Mouse (Mus musculus): ENCODE measurements at regions not wholly inside any gene's neighbourhood (a gene's known extent, or its start where the extent isn't known, plus 50 kb on each side); places are given as distances from the start of the nearest gene placed in this dataset.

- DNase-seq (ENCODE audit: low spot score) (peak; percentile 71), ATAC-seq (ENCODE audit: low read depth) (peak; percentile 92; the same call in 1 of the 2 replicates)
- Histone ChIP-seq H3K9ac (ENCODE audit: low read depth, low read length) (no peak overlapping the region), H3K4me2 (ENCODE audit: low read depth, low read length) (no peak overlapping the region), H3K4me3 (ENCODE audit: low read depth, low read length) (no peak overlapping the region), H3K4me1 (ENCODE audit: control insufficient read depth, insufficient read depth, low read length) (peaks cover 7% of the 10 kb centered on the region; the same call in 1 of the 2 replicates), H3K27ac (replicated peaks; ENCODE audit: low read depth, low read length) (no peak overlapping the region), H3K27me3 (replicated peaks; ENCODE audit: control insufficient read depth, insufficient read depth, low read length) (no peaks in the 10 kb centered on the region), H3K9me3 (ENCODE audit: control insufficient read depth, low read length) (0 out of 2 replicates have a peak, but pooled peaks cover 3% of the 10 kb centered on the region), H3K36me3 (ENCODE audit: control insufficient read depth, insufficient read depth, low read length) (no peaks in the 10 kb centered on the region)
- 18% methylated on average over 7 of the region's 7 CpGs for WGBS
Observed at GRCm38 (mm10) chr9:31971801-31972628, 58.8 kb upstream of the Barx2 start.

GRCm38 (mm10) chr9:31972629-31972993, 59.3 kb upstream of the Barx2 start:
- no peaks in the 10 kb centered on the region for H3K27me3 ChIP-seq (replicated peaks; ENCODE audit: control insufficient read depth, insufficient read depth, low read length)
- 55% methylated on average over 6 of the region's 6 CpGs for WGBS
- H3K9ac ChIP-seq (ENCODE audit: low read depth, low read length): no peak overlapping the region
- H3K36me3 ChIP-seq (ENCODE audit: control insufficient read depth, insufficient read depth, low read length): no peaks in the 10 kb centered on the region
- H3K4me3 ChIP-seq (ENCODE audit: low read depth, low read length): no peak overlapping the region
- no peak overlapping the region for H3K27ac ChIP-seq (replicated peaks; ENCODE audit: low read depth, low read length)
- DNase-seq (ENCODE audit: low spot score): no peak
- ATAC-seq (ENCODE audit: low read depth): 0 out of 2 replicates have a peak, but pooled peaks have one; percentile 9
- H3K4me1 ChIP-seq (ENCODE audit: control insufficient read depth, insufficient read depth, low read length): peaks cover 7% of the 10 kb centered on the region; the same call in 1 of the 2 replicates
- H3K9me3 ChIP-seq (ENCODE audit: control insufficient read depth, low read length): 0 out of 2 replicates have a peak, but pooled peaks cover 7% of the 10 kb centered on the region
- H3K4me2 ChIP-seq (ENCODE audit: low read depth, low read length): no peak overlapping the region

DNA sequence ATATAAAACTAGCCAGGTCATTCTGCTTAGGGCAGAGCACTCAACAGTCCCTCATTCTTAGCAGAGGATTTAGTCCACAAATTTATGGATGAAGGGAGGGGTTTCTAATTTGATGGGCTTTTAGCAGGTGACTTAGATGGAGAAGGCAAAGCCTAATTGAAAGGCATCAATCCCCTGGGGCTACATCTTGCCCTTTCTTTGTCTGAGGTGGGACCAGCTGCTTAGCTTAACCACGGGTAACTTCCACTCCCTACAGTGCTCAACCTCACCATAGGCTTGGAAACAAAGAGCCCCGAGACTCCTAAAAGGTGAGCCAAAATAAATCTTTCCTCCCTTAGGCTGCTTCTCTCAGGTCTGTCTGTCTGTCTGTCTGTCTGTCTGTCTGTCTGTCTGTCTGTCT, 62.9 kb upstream of the Barx2 start:
- ATAC-seq (ENCODE audit: low read depth) (no peak), DNase-seq (ENCODE audit: low spot score) (no peak)
- H3K9ac ChIP-seq (ENCODE audit: low read depth, low read length): no peak overlapping the region
- no peaks in the 10 kb centered on the region for H3K27me3 ChIP-seq (replicated peaks; ENCODE audit: control insufficient read depth, insufficient read depth, low read length)
- H3K4me3 ChIP-seq (ENCODE audit: low read depth, low read length): no peak overlapping the region
- 40% methylated on average over 2 of the region's 2 CpGs for WGBS
- H3K9me3 ChIP-seq (ENCODE audit: control insufficient read depth, low read length): peaks cover 17% of the 10 kb centered on the region
- H3K36me3 ChIP-seq (ENCODE audit: control insufficient read depth, insufficient read depth, low read length): no peaks in the 10 kb centered on the region
- peaks cover 7% of the 10 kb centered on the region; the same call in 1 of the 2 replicates for H3K4me1 ChIP-seq (ENCODE audit: control insufficient read depth, insufficient read depth, low read length)
- H3K27ac ChIP-seq (replicated peaks; ENCODE audit: low read depth, low read length): no peak overlapping the region
- no peak overlapping the region for H3K4me2 ChIP-seq (ENCODE audit: low read depth, low read length)

DNA sequence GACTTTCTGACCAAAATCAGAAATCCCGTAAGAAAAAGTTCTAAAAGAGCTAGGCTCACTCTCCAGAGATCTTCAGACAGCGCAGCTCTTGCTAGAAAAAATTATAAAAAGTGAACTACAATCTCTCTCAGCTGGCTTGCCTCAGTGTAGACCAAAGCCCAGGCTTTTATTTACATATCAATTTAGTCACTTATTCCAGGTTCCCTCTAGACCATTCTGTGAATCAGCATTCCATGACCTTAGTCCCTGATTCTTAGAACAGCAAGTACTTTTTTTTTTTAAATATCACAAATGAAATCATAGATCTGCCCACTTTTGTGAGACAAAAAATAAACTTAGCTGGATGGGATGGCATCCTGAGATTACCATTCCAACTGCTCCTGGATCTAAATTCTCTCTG, 64.8 kb upstream of the Barx2 start:
- H3K4me2 ChIP-seq (ENCODE audit: low read depth, low read length): no peak overlapping the region
- no peak for DNase-seq (ENCODE audit: low spot score)
- 60% methylated on average over 2 of the region's 2 CpGs for WGBS

GRCm38 (mm10) chr9:31979211-31979610, 65.9 kb upstream of the Barx2 start:
- peaks cover 4% of the 10 kb centered on the region; the same call in 1 of the 2 replicates for H3K4me1 ChIP-seq (ENCODE audit: control insufficient read depth, insufficient read depth, low read length)
- H3K27me3 ChIP-seq (replicated peaks; ENCODE audit: control insufficient read depth, insufficient read depth, low read length): no peaks in the 10 kb centered on the region
- H3K4me2 ChIP-seq (ENCODE audit: low read depth, low read length): no peak overlapping the region
- no peak overlapping the region for H3K4me3 ChIP-seq (ENCODE audit: low read depth, low read length)
- 85% methylated on average over 3 of the region's 3 CpGs for WGBS
- H3K27ac ChIP-seq (replicated peaks; ENCODE audit: low read depth, low read length): no peak overlapping the region
- H3K9ac ChIP-seq (ENCODE audit: low read depth, low read length): no peak overlapping the region
- H3K9me3 ChIP-seq (ENCODE audit: control insufficient read depth, low read length): peaks cover 17% of the 10 kb centered on the region
- ATAC-seq (ENCODE audit: low read depth): no peak
- no peak for DNase-seq (ENCODE audit: low spot score)
- H3K36me3 ChIP-seq (ENCODE audit: control insufficient read depth, insufficient read depth, low read length): no peaks in the 10 kb centered on the region

More for the DNA sequence above, 64.8 kb upstream of the Barx2 start:
- H3K4me3 ChIP-seq (ENCODE audit: low read depth, low read length): no peak overlapping the region
- H3K27me3 ChIP-seq (replicated peaks; ENCODE audit: control insufficient read depth, insufficient read depth, low read length): no peaks in the 10 kb centered on the region
- H3K9ac ChIP-seq (ENCODE audit: low read depth, low read length): no peak overlapping the region
- ATAC-seq (ENCODE audit: low read depth): no peak
- no peaks in the 10 kb centered on the region for H3K36me3 ChIP-seq (ENCODE audit: control insufficient read depth, insufficient read depth, low read length)
- H3K27ac ChIP-seq (replicated peaks; ENCODE audit: low read depth, low read length): no peak overlapping the region
- peaks cover 17% of the 10 kb centered on the region for H3K9me3 ChIP-seq (ENCODE audit: control insufficient read depth, low read length)
- no peaks in the 10 kb centered on the region for H3K4me1 ChIP-seq (ENCODE audit: control insufficient read depth, insufficient read depth, low read length)

DNA sequence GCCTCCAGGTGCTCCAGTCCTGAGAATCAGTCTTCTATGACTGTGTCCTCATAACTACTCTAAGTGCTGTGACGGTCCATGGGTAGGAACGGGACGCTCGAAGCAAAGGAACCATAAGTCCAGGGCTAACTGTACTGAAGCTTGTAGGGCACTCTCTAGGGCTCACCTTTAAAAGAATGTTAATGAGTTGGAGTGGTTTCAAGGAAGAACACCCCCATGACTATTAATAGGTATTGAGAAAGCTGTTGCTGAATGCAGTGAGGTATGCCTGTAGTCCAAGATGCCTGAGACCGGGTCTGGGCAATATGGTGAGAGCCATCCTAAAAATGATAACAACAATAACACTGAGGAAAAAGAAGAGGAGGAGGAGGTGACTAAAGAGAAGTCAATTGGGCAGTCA, 67.2 kb upstream of the Barx2 start:
- Histone ChIP-seq H3K4me2 (ENCODE audit: low read depth, low read length) (no peak overlapping the region), H3K36me3 (ENCODE audit: control insufficient read depth, insufficient read depth, low read length) (no peaks in the 10 kb centered on the region), H3K4me1 (ENCODE audit: control insufficient read depth, insufficient read depth, low read length) (peaks cover 10% of the 10 kb centered on the region), H3K27ac (replicated peaks; ENCODE audit: low read depth, low read length) (no peak overlapping the region), H3K9me3 (ENCODE audit: control insufficient read depth, low read length) (peaks cover 17% of the 10 kb centered on the region), H3K9ac (ENCODE audit: low read depth, low read length) (no peak overlapping the region), H3K27me3 (replicated peaks; ENCODE audit: control insufficient read depth, insufficient read depth, low read length) (no peaks in the 10 kb centered on the region), H3K4me3 (ENCODE audit: low read depth, low read length) (no peak overlapping the region)
- WGBS: 94% methylated on average over 5 of the region's 5 CpGs
- DNase-seq (ENCODE audit: low spot score) (no peak), ATAC-seq (ENCODE audit: low read depth) (no peak)

DNA sequence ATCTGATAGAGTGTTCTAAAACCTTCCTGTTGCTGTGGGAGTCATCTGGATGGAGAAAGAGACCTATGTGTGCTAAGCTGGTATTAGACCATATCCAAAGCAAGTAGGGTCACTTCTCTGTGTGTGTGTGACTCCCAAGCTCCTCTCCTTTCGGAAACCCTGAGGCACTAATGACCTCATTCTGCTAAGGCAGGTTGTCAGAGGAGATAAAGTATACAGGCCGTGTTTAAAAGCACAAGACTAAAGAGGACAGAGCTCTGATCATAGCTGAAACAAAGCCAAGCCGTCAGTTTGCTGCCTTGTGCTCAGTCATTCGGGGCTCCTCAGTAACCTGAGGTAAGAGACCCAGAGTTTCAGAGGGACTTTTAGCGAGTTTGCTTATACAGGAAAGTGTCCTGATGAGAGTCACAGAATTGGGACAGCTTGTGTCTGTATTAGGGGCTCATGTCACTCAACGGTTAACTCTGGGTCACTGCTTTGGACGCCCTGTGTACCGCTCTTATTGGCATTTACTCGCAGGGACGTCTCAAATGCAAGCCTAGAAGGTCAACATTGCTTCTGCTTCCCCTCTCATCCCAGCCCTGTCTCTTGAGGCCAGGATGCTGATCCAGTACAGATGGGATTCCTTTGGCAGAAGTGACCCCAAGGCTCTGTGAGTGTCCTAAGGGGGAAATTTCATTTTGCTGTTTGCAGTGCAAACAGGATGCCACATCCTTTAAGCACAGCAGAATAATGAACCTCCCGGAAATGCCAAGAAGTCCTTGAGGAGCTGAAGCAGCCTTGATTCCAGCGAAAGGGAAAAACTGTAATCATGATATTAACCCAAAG, 70.7 kb upstream of the Barx2 start:
- WGBS: 32% methylated on average over 12 of the region's 12 CpGs
- H3K27me3 ChIP-seq (replicated peaks; ENCODE audit: control insufficient read depth, insufficient read depth, low read length): no peaks in the 10 kb centered on the region
- no peak for ATAC-seq (ENCODE audit: low read depth)
- DNase-seq (ENCODE audit: low spot score): no peak
- H3K9me3 ChIP-seq (ENCODE audit: control insufficient read depth, low read length): no peaks in the 10 kb centered on the region
- H3K4me3 ChIP-seq (ENCODE audit: low read depth, low read length): no peak overlapping the region
- H3K9ac ChIP-seq (ENCODE audit: low read depth, low read length): no peak overlapping the region
- peaks cover 10% of the 10 kb centered on the region for H3K4me1 ChIP-seq (ENCODE audit: control insufficient read depth, insufficient read depth, low read length)
- H3K27ac ChIP-seq (replicated peaks; ENCODE audit: low read depth, low read length): no peak overlapping the region
- no peak overlapping the region for H3K4me2 ChIP-seq (ENCODE audit: low read depth, low read length)
- no peaks in the 10 kb centered on the region for H3K36me3 ChIP-seq (ENCODE audit: control insufficient read depth, insufficient read depth, low read length)

DNA sequence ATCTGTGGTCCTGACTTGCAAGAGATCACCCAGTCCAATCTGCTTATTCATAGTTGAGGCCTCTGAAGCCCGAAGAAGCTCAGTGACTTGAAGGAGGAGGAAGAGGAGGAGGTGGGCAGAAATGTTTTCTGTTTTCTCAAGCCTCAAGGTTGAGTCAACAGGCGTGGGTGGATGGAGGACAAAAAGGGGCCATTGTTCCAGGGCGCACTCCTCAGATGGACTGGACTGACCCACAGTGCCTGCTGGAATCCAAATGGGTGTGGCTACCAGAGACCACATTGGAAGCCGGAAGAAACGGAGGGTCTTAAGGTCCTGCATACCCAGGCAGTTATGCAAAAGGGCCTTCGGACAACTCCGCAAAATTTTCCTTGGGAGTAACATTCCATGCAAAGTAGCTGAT, 75.6 kb upstream of the Barx2 start:
- H3K9ac ChIP-seq (ENCODE audit: low read depth, low read length): no peak overlapping the region
- peaks cover 10% of the 10 kb centered on the region for H3K4me1 ChIP-seq (ENCODE audit: control insufficient read depth, insufficient read depth, low read length)
- ATAC-seq (ENCODE audit: low read depth) (no peak), DNase-seq (ENCODE audit: low spot score) (no peak)
- no peak overlapping the region for H3K27ac ChIP-seq (replicated peaks; ENCODE audit: low read depth, low read length)
- H3K27me3 ChIP-seq (replicated peaks; ENCODE audit: control insufficient read depth, insufficient read depth, low read length): no peaks in the 10 kb centered on the region
- no peak overlapping the region for H3K4me2 ChIP-seq (ENCODE audit: low read depth, low read length)
- H3K9me3 ChIP-seq (ENCODE audit: control insufficient read depth, low read length): no peaks in the 10 kb centered on the region
- 54% methylated on average over 7 of the region's 7 CpGs for WGBS
- H3K36me3 ChIP-seq (ENCODE audit: control insufficient read depth, insufficient read depth, low read length): no peaks in the 10 kb centered on the region
- H3K4me3 ChIP-seq (ENCODE audit: low read depth, low read length): no peak overlapping the region
